Mouse (Mus musculus): Measurements from ENCODE around the gene Setd1a.
A peak's percentile ranks its signal among the peaks of the same experiment; 100 is the strongest.
"Not testable (repeated sequence)": the region's sequence is repeated elsewhere in the genome, so short reads cannot be mapped to it uniquely, and the experiment has no call there.

Setd1a gene

DNA sequence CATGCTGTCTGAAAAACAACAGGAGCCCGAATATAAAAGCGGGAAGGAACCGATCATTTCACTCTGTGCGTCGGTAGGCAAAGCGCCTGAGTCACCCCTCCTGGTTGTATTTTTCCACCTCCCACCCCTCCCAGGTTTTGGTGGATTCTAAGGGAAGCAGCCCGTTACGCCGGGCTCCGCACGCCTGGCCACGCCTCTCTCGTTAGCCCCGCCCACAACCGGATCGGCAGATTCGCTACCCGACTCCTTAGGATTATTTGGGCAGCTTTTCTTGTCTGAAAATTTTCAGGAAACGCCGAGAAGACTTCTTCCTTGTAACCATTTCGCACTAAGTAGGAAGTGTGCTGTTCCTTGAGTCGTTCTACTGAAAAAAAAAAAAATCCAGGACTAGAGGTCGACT, at the start of gene Setd1a:
Setd1a (plus strand) TSS at position 245 of the 400 bp plus-strand sequence.
- DNase-seq = peak; percentile 92

- no peak for DNase-seq
Observed at GRCm38 (mm10) chr7:127727898-127728297, 48.6 kb upstream of the Setd1a start.

DNA sequence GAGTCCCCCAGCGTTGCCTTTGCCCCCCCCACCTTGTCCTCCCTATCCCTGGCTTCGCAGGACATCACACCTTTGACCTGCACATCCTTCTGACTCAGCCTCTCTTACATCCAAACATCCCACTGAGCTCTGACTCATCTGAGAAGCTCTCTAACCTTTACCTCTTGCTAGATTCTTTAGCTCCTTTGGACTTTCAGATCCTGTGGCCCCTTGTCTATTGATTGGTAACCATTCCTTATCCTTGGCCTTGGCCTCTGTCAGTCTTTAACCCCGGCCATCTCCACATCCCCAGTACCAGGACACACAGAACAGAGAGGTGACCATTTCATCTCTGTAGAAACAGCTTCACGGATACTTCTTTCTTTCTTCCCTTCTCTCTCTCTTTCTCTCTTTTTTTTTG, 46.3 kb upstream of the Setd1a start:
- DNase-seq = no peak

GRCm38 (mm10) chr7:127732066-127732465, 44.4 kb upstream of the Setd1a start, which contains the start of gene Ctf2:
Gene Ctf2 (minus strand): TSS chr7:127732166.
- DNase-seq = not testable (repeated sequence)

- DNase-seq = peak; percentile 86
Observed at GRCm38 (mm10) chr7:127744366-127745045, 32.0 kb upstream of the Setd1a start, which contains the start of gene Fbxl19. Gene Fbxl19 (plus strand): TSS chr7:127744543.

- DNase-seq = peak; percentile 98
Observed at GRCm38 (mm10) chr7:127745251-127745651, 31.2 kb upstream of the Setd1a start.

DNA sequence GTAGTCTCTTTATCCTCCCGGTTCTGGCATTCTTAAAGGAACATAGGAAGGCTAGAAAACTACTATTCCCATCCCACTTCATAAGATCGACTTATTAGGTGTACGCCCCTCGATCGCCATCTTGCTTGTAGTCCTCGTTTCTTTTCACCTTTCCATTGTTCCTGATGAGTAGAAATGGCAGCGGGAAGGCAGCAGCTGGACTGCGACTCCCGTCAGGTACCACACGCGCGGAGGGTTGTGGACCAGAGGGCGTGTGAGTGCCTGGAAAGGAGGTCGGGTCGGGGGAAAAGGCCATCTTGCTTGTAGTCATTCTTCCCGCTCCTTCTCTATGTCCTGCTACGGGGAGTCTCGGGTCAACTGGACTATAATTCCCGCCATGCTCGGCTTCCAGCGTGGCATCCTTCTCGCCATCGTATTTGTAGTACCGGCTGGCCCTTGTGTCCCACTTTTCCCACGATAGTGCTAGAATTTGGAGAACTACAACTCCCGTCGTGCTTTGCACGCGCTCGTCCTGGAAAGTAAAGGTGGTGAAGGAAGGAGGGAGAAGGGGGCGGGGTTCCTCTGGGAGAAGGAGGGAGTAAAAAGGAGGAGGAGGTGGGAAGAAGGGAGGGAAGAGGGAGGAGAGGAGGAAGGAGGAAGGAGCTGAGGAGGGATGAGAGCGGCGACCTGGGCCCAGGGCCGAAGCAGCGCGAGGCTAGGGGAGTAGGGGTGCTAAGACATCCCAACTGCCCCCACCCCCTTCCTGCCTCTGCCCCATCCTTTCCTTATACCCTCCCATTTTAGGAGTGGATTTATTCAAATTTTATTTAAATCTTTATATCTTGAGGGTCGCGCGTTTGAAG, 30.6 kb upstream of the Setd1a start:
- peak; percentile 99 for DNase-seq

GRCm38 (mm10) chr7:127746494-127747491, 29.7 kb upstream of the Setd1a start:
- DNase-seq = peak; percentile 81

GRCm38 (mm10) chr7:127747559-127748234, 28.8 kb upstream of the Setd1a start:
- peak; percentile 76 for DNase-seq

DNA sequence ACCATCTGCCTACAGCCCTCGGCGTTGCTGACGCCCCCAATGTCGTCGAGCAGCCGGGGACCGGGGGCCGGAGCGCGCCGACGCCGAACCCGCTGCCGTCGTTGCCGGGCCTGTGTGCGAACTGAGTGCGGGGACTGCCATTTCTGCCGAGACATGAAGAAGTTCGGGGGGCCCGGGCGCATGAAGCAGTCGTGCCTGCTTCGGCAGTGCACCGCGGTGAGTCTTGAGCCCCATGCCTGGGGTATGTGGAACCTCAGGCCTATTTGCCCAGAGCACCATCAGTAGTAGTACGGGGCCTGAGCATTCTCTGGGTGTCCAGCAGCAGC, 28.3 kb upstream of the Setd1a start:
- peak; percentile 56 for DNase-seq

- DNase-seq = peak; percentile 75
Observed at GRCm38 (mm10) chr7:127750131-127751127, 26.0 kb upstream of the Setd1a start.

GRCm38 (mm10) chr7:127751619-127752018, 24.9 kb upstream of the Setd1a start:
- DNase-seq = no peak

GRCm38 (mm10) chr7:127752069-127752468, 24.4 kb upstream of the Setd1a start:
- DNase-seq = no peak

- DNase-seq = no peak
Observed at GRCm38 (mm10) chr7:127753158-127753557, 23.3 kb upstream of the Setd1a start.

- DNase-seq = no peak
Observed at GRCm38 (mm10) chr7:127753741-127754140, 22.7 kb upstream of the Setd1a start.

DNA sequence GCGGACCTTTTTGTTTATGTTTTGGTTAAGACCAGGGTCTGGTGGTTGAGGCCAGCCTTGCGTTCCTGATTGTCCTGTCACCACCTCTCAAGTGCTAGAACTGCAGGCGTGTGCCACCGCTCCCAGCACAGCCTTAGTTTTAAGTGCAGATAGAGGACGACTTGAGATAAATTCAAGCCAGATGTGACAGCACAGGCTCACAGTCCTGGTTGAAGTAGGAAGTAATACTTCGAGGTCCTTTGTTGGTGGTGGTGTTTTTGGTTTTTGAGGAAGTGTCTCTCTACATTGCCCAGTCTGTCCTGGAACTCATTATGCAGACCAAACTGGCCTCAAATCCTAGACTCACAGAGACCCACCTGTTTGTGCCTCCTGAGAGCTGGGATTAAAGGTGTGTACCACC, 16.8 kb upstream of the Setd1a start:
- no peak for DNase-seq

- no peak for DNase-seq
Observed at GRCm38 (mm10) chr7:127760478-127760877, 16.0 kb upstream of the Setd1a start.

DNA sequence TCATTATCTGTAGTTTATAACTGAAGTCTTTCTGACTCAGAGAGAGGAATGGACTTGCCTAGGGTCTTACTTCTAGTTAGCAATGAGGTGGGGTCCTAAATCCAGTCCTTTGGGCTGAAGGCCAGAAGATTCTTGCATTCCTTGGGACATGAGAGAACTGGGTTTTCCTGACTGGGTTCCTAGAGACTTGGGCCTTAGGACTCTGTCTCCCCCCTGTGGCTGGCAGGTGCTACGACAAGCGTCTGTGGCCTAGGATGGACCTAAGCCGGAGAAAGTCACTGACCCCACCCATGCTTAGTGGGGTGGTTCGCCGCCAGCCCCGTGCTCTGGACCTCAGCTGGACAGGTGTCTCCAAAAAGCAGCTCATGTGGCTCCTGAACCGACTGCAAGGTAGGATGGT, 15.4 kb upstream of the Setd1a start:
- peak; percentile 80 for DNase-seq

GRCm38 (mm10) chr7:127763642-127764041, 12.8 kb upstream of the Setd1a start:
- no peak for DNase-seq

GRCm38 (mm10) chr7:127765756-127766155, 10.7 kb upstream of the Setd1a start:
- no peak for DNase-seq

All from cerebellum, adult 9-10 months (tissue).